Mouse (Mus musculus): ENCODE data around the gene Arfgef2.

- TF ChIP-seq CTCF (IDR thresholded peaks at IDR 0.05; ENCODE audit: low read depth) (no peak), EP300 (IDR thresholded peaks at IDR 0.05; ENCODE audit: low read depth) (no peak; the same call in 1 of the 2 replicates)
Measured at GRCm38 (mm10) chr2:166805250-166806172, at the start of gene Arfgef2.
